Mouse (Mus musculus) MEL (cell line): ENCODE data around the gene Zmym6. TPM values are rescaled to one million over a fixed set of nuclear protein-coding genes. Genes with fewer than 3 reads are reported as not detected.

Experiments
- DNase-seq: peaks from one replicate; pipeline ENCODE4 v3.0.0; 2011; ENCODE audit warnings: low read depth, low spot score
- H3K27ac ChIP-seq: 2 replicates; pipeline ENCODE4 v1.5.1; 2012; ENCODE audit warnings: low read depth, mild to moderate bottlenecking, control low read depth, low read length, moderate library complexity; ENCODE audit not compliant: control insufficient read depth
- H3K27me3 ChIP-seq, 2 experiments: fragments of 150-350 bp in 1 of 2; sonication (generic) in 1 of 2; 2 replicates each; pipeline ENCODE4 v1.6.1; 2012; ENCODE audit warnings: low read length in 2 of 2, mild to moderate bottlenecking in 2 of 2, improper control_type of control experiment in 1 of 2, moderate library complexity in 1 of 2; ENCODE audit not compliant: insufficient read depth in 2 of 2, control insufficient read depth in 1 of 2
- H3K36me3 ChIP-seq, 2 experiments: 2 replicates each; pipeline ENCODE4 v1.6.1; 2012 to 2014; ENCODE audit warnings: low read length in 2 of 2, improper control_type of control experiment in 1 of 2, inconsistent platforms in 1 of 2, mild to moderate bottlenecking in 1 of 2; ENCODE audit not compliant: insufficient read depth in 2 of 2, control insufficient read depth in 1 of 2
- H3K4me1 ChIP-seq, 2 experiments: fragments of 150-350 bp in 1 of 2; sonication (generic) in 1 of 2; 2 replicates each; pipeline ENCODE4 v1.6.1; 2012; ENCODE audit warnings: low read length in 2 of 2, improper control_type of control experiment in 1 of 2, mild to moderate bottlenecking in 1 of 2; ENCODE audit not compliant: insufficient read depth in 2 of 2, control insufficient read depth in 1 of 2
- H3K4me3 ChIP-seq, 2 experiments: fragments of 150-350 bp in 1 of 2; sonication (generic) in 1 of 2; 2 replicates each; pipeline ENCODE4 v1.5.1; 2012; ENCODE audit warnings: low read depth in 2 of 2, low read length in 2 of 2, mild to moderate bottlenecking in 2 of 2, moderate library complexity in 2 of 2, control low read depth in 1 of 2, improper control_type of control experiment in 1 of 2; ENCODE audit not compliant: control insufficient read depth in 1 of 2, insufficient read depth in 1 of 2
- H3K79me2 ChIP-seq: 2 replicates; pipeline ENCODE4 v1.6.1; 2012; ENCODE audit warnings: mild to moderate bottlenecking, low read length, moderate library complexity; ENCODE audit not compliant: control insufficient read depth, poor library complexity, insufficient read depth
- H3K9ac ChIP-seq: 2 replicates; pipeline ENCODE4 v1.6.1; 2012; ENCODE audit warnings: low read depth, mild to moderate bottlenecking, control low read depth, low read length, moderate library complexity; ENCODE audit not compliant: control insufficient read depth, poor library complexity, severe bottlenecking
- H3K9me3 ChIP-seq: fragments of 150-350 bp; sonication (generic); replicated peaks from 2 replicates; pipeline ENCODE4 v1.6.1; 2012; ENCODE audit warnings: mild to moderate bottlenecking, low read length, improper control_type of control experiment, moderate library complexity; ENCODE audit not compliant: insufficient read depth
- BHLHE40 ChIP-seq: IDR thresholded peaks from 2 replicates; pipeline ENCODE4 v1.6.1; 2012; ENCODE audit warnings: low read depth, mild to moderate bottlenecking, inconsistent platforms, low read length, improper control_type of control experiment, borderline replicate concordance
- ETS1 ChIP-seq: IDR thresholded peaks from 2 replicates; pipeline ENCODE4 v1.6.1; 2012; ENCODE audit warnings: low read depth, mild to moderate bottlenecking, inconsistent platforms, low read length, improper control_type of control experiment, moderate library complexity
- HCFC1 ChIP-seq: IDR thresholded peaks from 2 replicates; pipeline ENCODE4 v1.6.1; 2012; ENCODE audit warnings: low read depth, mild to moderate bottlenecking, inconsistent platforms, low read length, improper control_type of control experiment, moderate library complexity
- MAX ChIP-seq: IDR thresholded peaks from 2 replicates; pipeline ENCODE4 v1.6.1; 2011; ENCODE audit warnings: low read length, improper control_type of control experiment
- MAZ ChIP-seq: IDR thresholded peaks from 2 replicates; pipeline ENCODE4 v1.6.1; 2012; ENCODE audit warnings: low read depth, mild to moderate bottlenecking, inconsistent platforms, low read length, improper control_type of control experiment
- MXI1 ChIP-seq: IDR thresholded peaks from 2 replicates; pipeline ENCODE4 v1.6.1; 2011; ENCODE audit warnings: mild to moderate bottlenecking, low read depth, low read length, improper control_type of control experiment
- MYC ChIP-seq: IDR thresholded peaks from 2 replicates; pipeline ENCODE4 v1.6.1; 2011; ENCODE audit warnings: low read depth, mild to moderate bottlenecking, low read length, improper control_type of control experiment, moderate library complexity
- NELFE ChIP-seq: IDR thresholded peaks from 2 replicates; pipeline ENCODE4 v1.6.1; 2011; ENCODE audit warnings: low read depth, low read length, improper control_type of control experiment
- POLR2A ChIP-seq, 2 experiments: IDR thresholded peaks; 2 replicates each; pipeline ENCODE4 v1.6.1; 2011 to 2012; ENCODE audit warnings: low read length in 2 of 2, mild to moderate bottlenecking in 2 of 2, control low read depth in 1 of 2, improper control_type of control experiment in 1 of 2, low read depth in 1 of 2, moderate library complexity in 1 of 2; ENCODE audit not compliant: control insufficient read depth in 1 of 2, insufficient read depth in 1 of 2, poor library complexity in 1 of 2
- POLR2AphosphoS2 ChIP-seq: IDR thresholded peaks from 2 replicates; pipeline ENCODE4 v1.6.1; 2011; ENCODE audit warnings: low read length, improper control_type of control experiment
- POLR2AphosphoS5 ChIP-seq: IDR thresholded peaks from 2 replicates; pipeline ENCODE4 v1.6.1; 2012; ENCODE audit warnings: low read depth, borderline replicate concordance, mild to moderate bottlenecking, inconsistent platforms, low read length, moderate library complexity, mixed read lengths
- RAD21 ChIP-seq: IDR thresholded peaks from 2 replicates; pipeline ENCODE4 v1.6.1; 2011; ENCODE audit warnings: mild to moderate bottlenecking, low read depth, low read length, improper control_type of control experiment
- SMC3 ChIP-seq: IDR thresholded peaks from 2 replicates; pipeline ENCODE4 v1.6.1; 2011; ENCODE audit warnings: low read depth, low read length, improper control_type of control experiment
- ZMIZ1 ChIP-seq: IDR thresholded peaks from 2 replicates; pipeline ENCODE4 v1.6.1; 2012; ENCODE audit warnings: low read depth, mild to moderate bottlenecking, inconsistent platforms, low read length, improper control_type of control experiment, moderate library complexity
- polyA plus RNA-seq, 2 experiments: library from polyadenylated mRNA; stranded (reverse) in 1 of 2; unstranded in 1 of 2; fragments of >175 nt in 1 of 2; fragments of >200 nt in 1 of 2; gene quantifications; 2 replicates each; pipeline versions ENCODE4 v1.2.1 to v1.2.4; 2012; ENCODE audit warnings: low replicate concordance in 2 of 2, low read depth in 1 of 2; ENCODE audit not compliant: insufficient read length in 2 of 2, insufficient read depth in 1 of 2, missing spikeins in 1 of 2
- total RNA-seq: library from RNA; depleted of rRNA; stranded (reverse); fragments of 300-350 nt; gene quantifications from 2 replicates; pipeline ENCODE4 v1.2.3, GENCODE M21; 2012

The Zmym6 gene
- total and polyA plus RNA-seq, 3 experiments: not detected

GRCm38 (mm10) chr4:127037908-127038827 lies 39.0 kb upstream of the Zmym6 start:
- Histone ChIP-seq H3K79me2 (peaks cover 5% of the 10 kb centered on the region; the same call in 1 of the 2 replicates), H3K27ac (no peak overlapping the region)
- TF ChIP-seq POLR2AphosphoS5 (peak; percentile 33; the same call in 1 of the 2 replicates), MYC (no peak), ETS1 (no peak), POLR2A (IDR thresholded peaks at IDR 0.05; ENCODE audit: control insufficient read depth in 1 of 2, insufficient read depth in 1 of 2, low read depth in 1 of 2, low read length in 2 of 2, poor library complexity in 1 of 2) (peak in 1 of 2 experiments; percentile 48; a peak in 2 of 4 replicates), HCFC1 (no peak), ZMIZ1 (peak; percentile 65; the same call in 1 of the 2 replicates), POLR2AphosphoS2 (peak; percentile 96), BHLHE40 (0 out of 2 replicates have a peak, but pooled peaks have one; percentile 18), MAX (no peak), SMC3 (0 out of 2 replicates have a peak, but pooled peaks have one; percentile 8)
- TF ChIP-seq, all 39 proteins: peak for 6
- Histone ChIP-seq H3K9ac (no peak overlapping the region), H3K4me1 (no peaks in the 10 kb centered on the region), H3K27me3 (no peaks in the 10 kb centered on the region), H3K4me3 (no peak overlapping the region), H3K9me3 (no peaks in the 10 kb centered on the region), H3K36me3 (peaks cover 8 to 33% of the 10 kb centered on the region in 2 experiments)
- peak; percentile 50 for DNase-seq

GRCm38 (mm10) chr4:127038828-127039349 lies 38.3 kb upstream of the Zmym6 start:
- TF ChIP-seq MYC (no peak), NELFE (0 out of 2 replicates have a peak, but pooled peaks have one; percentile 15), POLR2AphosphoS2 (peak; percentile 7; the same call in 1 of the 2 replicates), RAD21 (no peak), MAZ (no peak), MXI1 (no peak)
- DNase-seq: no peak
- Histone ChIP-seq H3K4me3 (no peak overlapping the region), H3K27ac (no peak overlapping the region), H3K9me3 (no peaks in the 10 kb centered on the region), H3K79me2 (peaks cover 3% of the 10 kb centered on the region; the same call in 1 of the 2 replicates), H3K36me3 (peaks cover 4 to 29% of the 10 kb centered on the region in 2 experiments), H3K9ac (no peak overlapping the region), H3K4me1 (no peaks in the 10 kb centered on the region), H3K27me3 (no peaks in the 10 kb centered on the region)
